Mouse (Mus musculus) brain, embryonic 14.5 days (tissue): ENCODE measurements around the gene Arv1. TPM values are rescaled to one million over a fixed set of nuclear protein-coding genes. Genes with fewer than 3 reads are reported as not detected.
A peak's percentile ranks its signal among the peaks of the same experiment; 100 is the strongest.

ENCODE experiments used
- DNase-seq: peaks from one replicate; pipeline ENCODE4 v3.0.0-alpha.2; 2011; ENCODE audit warnings: low read depth
- CTCF ChIP-seq: fragments of 200-500 bp; IDR thresholded peaks from 2 replicates; pipeline ENCODE4 v1.5.1; 2012; ENCODE audit warnings: inconsistent platforms, mild to moderate bottlenecking, moderate library complexity, borderline replicate concordance; ENCODE audit not compliant: insufficient read depth, insufficient read length; ENCODE audit errors: extremely low read depth
- POLR2A ChIP-seq: fragments of 200-500 bp; IDR thresholded peaks from 2 replicates; pipeline ENCODE4 v1.6.1; 2012; ENCODE audit warnings: mild to moderate bottlenecking, inconsistent platforms, borderline replicate concordance; ENCODE audit not compliant: poor library complexity, insufficient read depth, insufficient read length, severe bottlenecking; ENCODE audit errors: extremely low read depth
- polyA plus RNA-seq: library from polyadenylated mRNA; depleted of rRNA; stranded (reverse); fragments of >200 nt; gene quantifications from 2 replicates; pipeline ENCODE4 v1.2.3, GENCODE M21; 2012; rRNA removed

Arv1 gene
- 45.7 and 53.7 TPM in 2 replicates for polyA plus RNA-seq

DNA sequence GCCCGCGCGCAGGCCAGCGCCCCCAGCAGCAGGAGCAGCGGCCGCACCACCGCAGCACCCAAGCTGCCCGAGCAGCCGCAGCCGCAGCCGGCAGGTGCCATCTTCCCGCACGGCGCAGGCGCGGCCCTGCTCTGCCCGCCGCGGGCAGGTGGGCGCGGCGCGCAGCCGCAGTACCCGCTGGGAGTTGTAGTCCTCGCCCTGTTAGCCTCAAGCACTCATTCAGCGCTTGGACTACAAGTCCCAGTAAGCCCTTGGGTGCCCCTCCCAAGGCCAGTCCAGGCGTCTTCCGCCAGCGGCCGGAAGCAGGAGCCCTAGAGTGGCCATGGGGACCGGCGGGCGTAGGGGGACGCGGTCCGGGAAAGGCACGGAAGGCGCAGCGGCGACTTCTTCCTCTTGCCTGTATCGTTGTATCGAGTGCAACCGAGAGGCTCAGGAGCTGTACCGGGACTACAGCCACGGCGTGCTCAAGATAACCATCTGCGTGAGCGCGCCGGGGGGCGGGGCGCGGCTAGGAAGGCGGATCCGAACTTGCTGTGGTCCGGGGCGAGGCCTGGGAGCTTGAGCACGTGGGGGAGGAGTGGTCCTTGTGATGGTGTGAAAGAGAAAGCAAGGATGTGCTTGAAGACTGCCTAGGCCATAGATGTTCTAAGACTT is at the start of gene Arv1, which contains the start of gene Ttc13:
Gene Arv1, plus strand, starts transcription at position 278 of the 654 bp plus-strand sequence.
Gene Ttc13, minus strand, starts transcription at position 122 of the 654 bp plus-strand sequence.
- TF ChIP-seq CTCF, result no peak
- TF ChIP-seq POLR2A, result peak; percentile 74
- peak; percentile 99 for DNase-seq

DNA sequence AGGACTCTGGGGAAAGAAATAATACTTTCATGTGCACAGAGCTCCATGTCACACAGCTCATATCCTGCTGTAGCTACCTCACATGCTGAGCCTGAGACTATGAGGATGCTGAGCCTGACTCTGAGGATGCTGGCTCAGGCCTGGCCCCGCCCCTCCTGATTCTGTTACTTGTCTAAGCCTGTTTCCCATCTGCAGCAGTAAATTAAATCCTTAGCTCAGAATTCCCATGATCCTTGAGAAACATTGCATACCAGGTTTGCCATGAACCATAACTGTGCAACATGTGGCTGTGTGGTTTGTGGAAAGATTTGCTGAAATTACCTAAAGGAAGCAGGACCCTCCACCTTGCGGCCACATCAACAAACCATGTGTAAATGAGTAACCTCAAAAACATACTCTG is 49.6 kb upstream of the Arv1 start:
- no peak for DNase-seq
- no peak for TF ChIP-seq POLR2A
- TF ChIP-seq CTCF, result no peak

DNA sequence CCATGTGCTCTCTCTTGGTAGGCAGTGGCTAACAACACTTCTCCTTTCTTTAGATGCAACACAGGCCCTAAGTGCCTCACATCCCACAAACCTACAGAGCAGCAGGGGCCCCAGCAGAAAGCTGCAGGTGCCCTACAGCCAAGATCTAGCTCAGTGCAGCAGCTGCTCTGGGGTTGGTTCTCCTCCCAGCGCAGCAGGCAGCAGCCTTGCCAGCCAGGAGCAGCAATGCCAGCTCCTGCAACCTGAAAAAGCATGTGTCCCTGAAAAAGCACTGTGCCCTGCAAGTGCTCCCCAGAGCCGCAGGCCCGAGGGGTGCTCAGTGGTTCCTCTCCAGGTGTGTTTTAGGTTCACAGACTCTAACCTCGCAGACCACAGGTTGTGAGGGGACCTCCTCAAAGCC is 45.3 kb upstream of the Arv1 start:
- peak; percentile 7 for DNase-seq
- no peak for TF ChIP-seq CTCF
- TF ChIP-seq POLR2A, result no peak

DNA sequence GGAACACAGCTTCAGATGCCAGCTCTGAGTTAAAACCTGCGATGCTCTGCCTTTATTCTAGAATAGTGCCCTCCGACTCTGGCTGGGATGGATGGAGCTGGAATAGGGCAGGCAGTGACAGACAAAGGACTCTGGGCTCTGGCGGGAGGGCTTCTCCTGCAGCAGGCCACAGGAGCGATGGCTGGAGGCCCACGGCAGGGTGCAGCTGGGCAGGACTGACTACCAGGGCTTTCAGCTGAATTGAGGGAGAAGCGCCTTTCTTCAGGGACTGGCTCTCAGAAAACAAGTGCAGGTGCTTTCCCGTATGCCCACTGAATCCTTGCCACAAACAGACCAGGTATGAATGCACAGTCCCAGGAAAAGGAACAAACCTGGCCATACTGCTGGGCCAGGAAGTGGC is 44.9 kb upstream of the Arv1 start:
- TF ChIP-seq CTCF (no peak), POLR2A (no peak)
- peak; percentile 12 for DNase-seq

DNA sequence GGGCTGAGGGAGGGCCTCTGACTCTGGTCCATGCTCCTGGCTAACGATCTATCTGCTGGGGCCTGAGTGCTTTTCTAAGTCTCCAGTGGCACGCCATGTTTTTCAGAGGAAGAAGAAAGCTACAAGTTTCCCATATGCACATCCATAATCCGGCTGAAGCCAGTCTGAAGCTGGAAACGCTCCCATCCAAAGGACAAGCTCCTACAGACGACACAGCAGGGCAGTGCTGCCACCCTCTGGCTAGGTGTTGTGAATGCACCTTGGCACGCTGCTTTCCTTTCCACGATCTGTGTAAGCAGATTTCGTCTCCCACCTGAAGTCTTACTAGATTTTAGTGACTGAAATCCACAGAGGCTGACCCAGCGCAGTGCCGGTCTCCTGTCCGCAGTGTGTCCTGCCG is 44.5 kb upstream of the Arv1 start:
- peak; percentile 98 for TF ChIP-seq CTCF
- no peak for TF ChIP-seq POLR2A
- peak; percentile 97 for DNase-seq

DNA sequence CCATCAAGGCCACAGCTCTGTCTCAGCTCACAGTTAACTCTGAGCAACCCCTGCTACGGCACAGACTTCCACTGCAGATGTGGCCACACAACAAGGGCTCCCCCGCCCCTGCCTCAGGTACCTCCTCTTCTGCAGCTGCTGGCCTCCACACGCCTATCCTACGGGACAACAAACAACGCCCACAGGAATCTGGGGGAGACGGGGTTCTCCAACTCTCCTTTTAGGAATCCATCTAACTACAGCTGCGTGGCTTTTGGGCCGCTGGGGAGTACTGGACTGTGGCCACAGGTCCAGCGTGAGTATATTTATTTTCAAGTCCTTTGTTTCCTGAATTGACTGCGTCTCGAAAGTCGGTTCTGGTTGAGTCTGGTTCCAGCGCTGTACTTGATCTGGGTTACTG is 43.7 kb upstream of the Arv1 start:
- TF ChIP-seq CTCF (no peak), POLR2A (no peak)
- no peak for DNase-seq

DNA sequence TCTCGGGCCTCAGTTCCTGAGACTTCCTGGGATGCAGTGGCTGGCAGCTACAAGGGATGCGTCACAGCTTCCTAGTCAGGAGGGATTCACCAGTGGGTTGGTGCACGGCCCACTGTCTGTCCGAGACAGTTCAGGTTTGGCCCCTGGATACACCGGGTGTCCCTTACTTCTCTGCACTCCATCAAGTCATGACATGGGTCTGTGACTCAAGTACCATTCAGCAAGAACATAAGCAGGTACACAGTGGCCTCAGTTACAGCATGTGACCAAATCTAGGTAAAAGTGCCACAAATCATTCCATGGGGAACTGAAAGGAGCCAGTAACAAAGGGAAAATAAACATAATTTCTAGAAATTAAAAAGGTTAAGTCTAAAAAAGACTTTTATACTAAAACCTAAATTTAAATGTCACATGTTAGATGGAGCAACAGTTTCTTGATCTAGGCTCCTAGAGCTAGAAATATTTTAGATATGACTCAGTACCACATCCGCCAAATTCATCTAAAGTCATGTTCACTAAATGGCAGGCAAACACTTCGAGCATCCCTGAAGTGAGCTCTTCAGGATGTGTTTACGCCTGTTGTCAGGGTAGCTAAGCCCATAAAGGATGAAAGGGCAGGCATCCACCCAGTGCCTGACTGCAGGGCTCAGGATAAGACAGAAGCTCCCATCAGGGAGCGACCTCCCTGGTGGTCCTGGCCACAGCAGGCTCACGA is 40.7 kb upstream of the Arv1 start:
- no peak for DNase-seq
- TF ChIP-seq CTCF (no peak), POLR2A (no peak)

DNA sequence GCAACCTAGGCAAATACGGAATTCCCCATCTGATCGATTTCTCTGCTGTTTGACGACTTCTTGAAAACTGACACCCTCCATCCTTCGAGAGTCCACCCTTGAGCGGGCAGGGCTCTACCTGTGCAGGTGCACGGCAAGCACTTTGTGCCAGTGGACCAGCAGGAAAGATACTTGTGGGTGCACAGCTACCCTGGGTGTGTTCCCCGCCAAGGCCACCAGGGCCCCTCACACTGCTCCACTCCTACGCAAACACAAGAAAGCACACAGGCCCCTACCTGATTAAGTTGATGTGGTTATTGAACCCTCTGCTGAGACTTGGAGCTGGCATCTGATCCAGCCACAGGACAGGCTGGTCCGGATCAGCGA is 40.2 kb upstream of the Arv1 start:
- no peak for DNase-seq
- TF ChIP-seq CTCF, result no peak
- TF ChIP-seq POLR2A, result no peak

DNA sequence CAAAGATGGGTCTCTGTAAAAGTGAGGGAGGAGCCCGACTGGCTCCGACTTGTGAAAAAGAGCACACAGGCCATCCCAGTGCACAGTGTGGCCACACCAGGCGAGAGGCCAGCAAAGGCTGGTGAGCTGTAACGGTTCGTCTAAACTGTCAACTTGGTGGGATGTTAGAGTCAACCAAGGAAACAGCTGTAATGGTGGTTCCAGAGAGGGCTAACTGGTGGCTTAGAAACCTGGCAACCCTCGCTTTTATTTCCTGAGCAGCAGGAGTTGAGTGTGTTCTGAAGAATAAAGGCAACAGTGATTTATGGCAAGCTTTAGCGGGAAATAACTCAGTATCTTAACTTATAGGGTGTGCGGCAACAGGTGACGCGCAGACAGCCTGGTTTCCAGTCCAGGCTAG is 39.7 kb upstream of the Arv1 start:
- TF ChIP-seq POLR2A (no peak), CTCF (no peak)
- no peak for DNase-seq

DNA sequence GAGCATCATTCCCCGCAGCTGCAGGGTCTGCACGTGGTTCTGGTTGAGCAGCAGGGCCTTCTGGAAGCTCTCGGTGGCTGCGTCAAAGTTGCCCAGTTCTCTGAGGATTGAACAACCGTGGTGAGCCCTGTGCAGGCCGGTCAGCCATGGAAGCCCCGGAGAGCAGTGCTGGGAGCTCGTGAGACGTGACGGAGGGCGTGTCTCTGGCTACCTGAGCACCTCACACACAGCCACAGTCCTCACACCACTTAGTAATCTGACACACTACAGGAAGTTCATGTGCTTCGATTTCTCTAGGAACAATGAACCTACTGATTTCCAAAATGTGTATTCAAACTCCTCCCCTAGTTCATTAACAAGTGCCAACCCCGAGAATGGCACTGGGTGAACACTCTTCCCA is 33.0 kb upstream of the Arv1 start:
- TF ChIP-seq POLR2A, result no peak
- TF ChIP-seq CTCF, result no peak
- no peak for DNase-seq

DNA sequence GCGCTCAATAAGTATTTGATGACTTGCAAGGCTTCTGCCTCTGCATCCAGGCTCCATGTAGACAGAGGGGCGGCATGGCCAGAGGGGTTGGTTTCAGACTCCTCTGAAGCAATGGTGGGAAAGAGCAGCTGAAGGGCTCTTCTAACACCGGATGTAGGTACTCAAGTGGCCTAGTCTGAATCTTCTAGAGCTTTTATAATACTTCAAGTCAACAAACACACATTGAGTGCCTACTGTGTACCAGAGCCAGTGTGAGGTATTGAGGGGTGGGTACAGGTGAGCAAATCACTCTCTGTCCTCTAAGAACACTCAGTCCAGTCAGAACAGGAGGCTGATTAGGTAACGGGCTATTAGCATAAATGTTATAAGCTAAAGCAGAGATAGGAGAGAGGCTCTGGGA is 30.2 kb upstream of the Arv1 start:
- DNase-seq, result no peak
- TF ChIP-seq POLR2A (no peak), CTCF (no peak)

DNA sequence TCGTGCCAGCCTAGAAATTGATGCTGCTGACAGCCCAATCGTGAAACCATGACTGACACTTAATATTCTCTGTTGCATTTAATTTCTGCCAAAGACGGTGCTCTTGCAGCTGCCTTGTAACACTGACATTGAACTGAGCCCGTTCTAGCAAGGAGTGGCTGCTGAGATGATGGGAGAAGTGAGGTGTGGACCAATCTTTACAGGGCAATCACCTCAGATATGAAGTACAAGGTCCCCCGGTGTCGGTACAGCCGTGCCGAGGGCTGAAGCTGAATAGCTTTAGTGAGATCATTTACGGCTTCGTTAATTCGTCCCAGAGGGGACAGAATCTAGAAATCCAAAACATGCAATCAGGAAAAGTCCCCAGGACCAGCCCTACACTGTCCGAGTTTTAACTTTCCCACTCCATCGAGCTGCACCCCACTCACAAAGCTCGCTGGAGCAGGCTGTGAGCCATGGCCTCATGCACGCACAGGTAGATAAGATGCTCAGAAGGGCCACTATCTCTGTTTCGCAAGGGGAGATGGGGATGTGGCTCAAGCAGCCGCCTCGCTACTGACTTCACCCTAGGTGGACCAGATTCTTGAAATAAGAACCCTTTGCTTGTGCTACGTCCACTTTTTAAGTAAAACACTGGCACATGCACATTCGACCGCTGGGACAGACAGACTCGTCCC is 26.4 kb upstream of the Arv1 start:
- no peak for DNase-seq
- no peak for TF ChIP-seq CTCF
- no peak for TF ChIP-seq POLR2A

DNA sequence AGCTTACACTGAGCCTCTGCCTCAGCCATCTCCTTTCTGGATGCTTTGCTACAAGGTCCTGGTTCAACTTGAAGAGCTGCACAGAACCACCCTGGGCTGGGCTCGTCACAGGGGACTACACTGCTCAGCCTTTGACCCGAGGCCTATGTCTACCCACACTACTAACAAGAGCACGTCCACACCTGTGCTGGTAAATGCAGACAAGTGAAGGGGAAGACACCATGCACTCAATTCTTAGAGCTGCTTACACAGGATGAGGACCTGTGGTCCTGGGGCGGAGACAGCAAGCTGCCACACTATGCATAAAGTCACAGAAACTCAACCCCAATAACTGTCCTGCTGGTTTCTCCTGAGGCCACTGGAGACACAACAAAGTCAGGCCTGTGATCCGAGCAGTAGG is 21.7 kb upstream of the Arv1 start:
- no peak for DNase-seq
- no peak for TF ChIP-seq POLR2A
- TF ChIP-seq CTCF, result no peak

DNA sequence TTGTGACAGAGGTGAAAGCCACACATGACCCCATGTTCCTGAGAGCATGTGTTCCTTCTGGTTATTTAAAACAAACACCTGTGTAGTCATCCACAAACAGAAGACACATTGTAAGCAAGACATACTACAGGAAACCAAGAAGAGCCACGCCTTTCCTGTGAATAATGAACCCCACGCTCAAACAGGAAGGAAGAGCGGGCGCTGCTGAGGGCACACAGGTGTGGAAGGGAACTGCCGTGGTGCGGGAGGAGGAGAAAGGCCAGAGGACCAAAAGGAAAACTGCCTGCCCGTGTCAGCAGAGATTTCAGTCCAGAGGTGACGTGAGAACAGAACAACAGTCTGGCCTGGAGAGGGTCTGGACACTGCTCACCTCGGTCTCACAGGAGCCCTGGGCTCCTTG is 20.9 kb upstream of the Arv1 start:
- no peak for TF ChIP-seq CTCF
- no peak for TF ChIP-seq POLR2A
- DNase-seq, result no peak

DNA sequence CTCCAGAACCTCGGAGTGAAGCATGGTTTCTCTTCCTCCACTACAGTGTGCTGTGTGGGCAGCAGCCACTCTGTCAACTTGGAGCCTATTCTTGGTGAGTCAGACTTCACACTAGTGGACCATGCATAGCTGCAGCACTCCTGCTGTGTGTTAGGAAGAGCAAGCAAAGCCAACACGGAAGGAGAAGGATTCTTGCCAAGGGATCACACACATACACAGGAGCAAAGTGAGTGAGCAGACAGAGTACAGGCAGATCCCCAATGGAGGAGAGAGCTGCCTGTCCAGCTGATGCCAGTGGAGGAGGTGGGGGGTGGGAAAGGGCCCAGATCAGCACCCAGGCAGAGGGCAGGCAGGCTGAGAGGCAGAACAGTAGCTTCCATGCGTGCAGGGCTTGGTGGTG is 19.8 kb upstream of the Arv1 start:
- TF ChIP-seq POLR2A, result no peak
- no peak for TF ChIP-seq CTCF
- DNase-seq, result no peak

DNA sequence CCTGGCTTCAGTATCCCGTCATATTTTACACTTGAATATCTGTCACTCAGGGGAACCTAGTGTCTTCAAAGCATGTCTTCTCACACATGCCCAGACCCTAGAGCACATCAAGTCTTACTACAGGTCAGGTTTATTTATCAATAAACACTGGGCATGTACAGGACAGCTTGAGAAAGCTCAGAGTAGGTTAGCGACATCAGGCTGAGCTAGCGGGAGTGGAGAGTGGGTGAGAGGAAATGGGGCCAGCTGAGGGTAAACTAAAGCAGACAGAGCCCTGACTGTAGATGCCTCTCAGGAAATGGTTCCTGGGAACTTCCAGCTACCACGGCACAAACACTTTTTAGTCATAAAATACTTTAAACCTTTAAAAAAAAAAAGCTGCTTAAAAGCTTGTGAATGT is 18.4 kb upstream of the Arv1 start:
- TF ChIP-seq POLR2A, result no peak
- no peak for TF ChIP-seq CTCF
- DNase-seq, result no peak
